Mouse (Mus musculus) MEL (cell line): ENCODE data around the gene Amn1.

Source experiments
- CTCF ChIP-seq, 3 experiments: IDR thresholded peaks in 2 of 3; conservative IDR thresholded peaks in 1 of 3; 2 replicates each; pipeline ENCODE4 v1.5.1; 2011 to 2012; ENCODE audit warnings: low read length in 3 of 3, low read depth in 2 of 3, mild to moderate bottlenecking in 2 of 3, improper control_type of control experiment in 1 of 3, inconsistent platforms in 1 of 3, mixed read lengths in 1 of 3, moderate library complexity in 1 of 3; ENCODE audit not compliant: control insufficient read depth in 1 of 3, insufficient read depth in 1 of 3, poor library complexity in 1 of 3, severe bottlenecking in 1 of 3
- EP300 ChIP-seq, 2 experiments: IDR thresholded peaks; 2 replicates each; pipeline ENCODE4 v1.6.1; 2011; ENCODE audit warnings: improper control_type of control experiment in 2 of 2, low read length in 2 of 2, low read depth in 1 of 2, mild to moderate bottlenecking in 1 of 2
- HCFC1 ChIP-seq: IDR thresholded peaks from 2 replicates; pipeline ENCODE4 v1.6.1; 2012; ENCODE audit warnings: low read depth, mild to moderate bottlenecking, inconsistent platforms, low read length, improper control_type of control experiment, moderate library complexity
- POLR2A ChIP-seq, 2 experiments: IDR thresholded peaks; 2 replicates each; pipeline ENCODE4 v1.6.1; 2011 to 2012; ENCODE audit warnings: low read length in 2 of 2, mild to moderate bottlenecking in 2 of 2, control low read depth in 1 of 2, improper control_type of control experiment in 1 of 2, low read depth in 1 of 2, moderate library complexity in 1 of 2; ENCODE audit not compliant: control insufficient read depth in 1 of 2, insufficient read depth in 1 of 2, poor library complexity in 1 of 2
- USF1 ChIP-seq: IDR thresholded peaks from 2 replicates; pipeline ENCODE4 v1.6.1; 2014; ENCODE audit warnings: low read depth, mild to moderate bottlenecking, inconsistent platforms, low read length, improper control_type of control experiment, moderate library complexity

- no peak for TF ChIP-seq POLR2A (IDR thresholded peaks at IDR 0.05; ENCODE audit: control insufficient read depth in 1 of 2, insufficient read depth in 1 of 2, low read depth in 1 of 2, low read length in 2 of 2, poor library complexity in 1 of 2)
- no peak for TF ChIP-seq USF1
- TF ChIP-seq EP300 (IDR thresholded peaks at IDR 0.05; ENCODE audit: low read depth in 1 of 2, low read length in 2 of 2) = no peak
- no peak for TF ChIP-seq CTCF (IDR thresholded peaks at IDR 0.05 in 2 of 3, conservative IDR thresholded peaks at IDR 0.05 in 1 of 3; ENCODE audit: control insufficient read depth in 1 of 3, insufficient read depth in 1 of 3, low read depth in 2 of 3, low read length in 3 of 3, poor library complexity in 1 of 3, severe bottlenecking in 1 of 3)
- no peak for TF ChIP-seq HCFC1
Measured at GRCm38 (mm10) chr6:149198572-149198971, 10.1 kb upstream of the Amn1 start.
